Mouse (Mus musculus): ENCODE data around the gene Maml3.

The Maml3 gene

GRCm38 (mm10) chr3:51647356-51647755 is 457.5 kb downstream of the Maml3 start:
- no peak for DNase-seq (ENCODE audit: extremely low read depth, low read depth, low spot score)

GRCm38 (mm10) chr3:51646301-51646700 is 458.6 kb downstream of the Maml3 start:
- DNase-seq (ENCODE audit: extremely low read depth, low read depth, low spot score) = no peak

DNA sequence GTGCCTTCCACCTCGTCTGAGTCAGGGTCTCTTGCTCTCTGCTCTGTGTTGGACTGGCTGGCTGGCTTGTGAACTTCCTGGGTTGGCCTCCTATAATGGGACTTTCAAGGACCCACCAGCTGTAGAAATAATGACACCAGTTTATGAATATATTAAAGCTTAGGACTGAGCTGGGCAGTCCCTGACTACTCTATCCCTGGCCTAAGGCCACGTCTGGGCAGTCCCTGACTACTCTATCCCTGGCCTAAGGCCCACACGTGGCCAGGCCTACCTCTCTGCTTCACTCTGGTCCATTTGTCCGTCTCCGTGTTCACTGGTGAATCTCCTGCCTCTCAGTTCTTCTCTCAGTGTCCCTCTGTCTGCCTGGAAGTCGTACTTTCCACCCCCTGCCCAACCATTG is 459.4 kb downstream of the Maml3 start:
- DNase-seq (ENCODE audit: extremely low read depth, low read depth, low spot score) = no peak

DNA sequence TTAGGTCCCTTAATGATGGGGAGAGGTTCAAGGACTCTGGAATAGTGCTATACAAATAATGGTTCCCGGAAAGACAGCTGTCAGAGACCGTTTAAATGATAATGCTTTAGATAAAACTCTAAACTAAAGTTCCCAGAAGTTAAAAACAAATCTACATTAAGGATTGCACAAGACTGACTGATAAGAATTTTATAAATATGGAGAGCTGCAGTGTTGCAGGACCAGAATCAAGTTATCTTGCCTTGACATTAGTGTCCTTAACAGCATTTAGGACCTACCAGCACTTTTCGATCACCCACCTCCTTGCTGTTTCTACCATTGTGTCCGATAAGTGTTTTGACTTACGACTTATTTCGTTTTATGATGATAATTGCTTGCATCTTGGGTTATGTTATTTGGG is 466.6 kb downstream of the Maml3 start:
- no peak for DNase-seq (ENCODE audit: extremely low read depth, low read depth, low spot score)

GRCm38 (mm10) chr3:51637326-51637725 is 467.6 kb downstream of the Maml3 start:
- no peak for DNase-seq (ENCODE audit: extremely low read depth, low read depth, low spot score)

GRCm38 (mm10) chr3:51636700-51637099 is 468.2 kb downstream of the Maml3 start:
- no peak for DNase-seq (ENCODE audit: extremely low read depth, low read depth, low spot score)

GRCm38 (mm10) chr3:51635960-51636359 is 468.9 kb downstream of the Maml3 start:
- no peak for DNase-seq (ENCODE audit: extremely low read depth, low read depth, low spot score)

Data from fat pad, adult 2 months (tissue).